Mouse (Mus musculus) liver, embryonic 14.5 days (tissue): ENCODE measurements around the gene Taf1c.

Experiments used
- CTCF ChIP-seq: IDR thresholded peaks from 2 replicates; pipeline ENCODE4 v1.5.1; 2016; ENCODE audit warnings: antibody characterized with exemption, low read depth, control low read depth
- EP300 ChIP-seq: IDR thresholded peaks from 2 replicates; pipeline ENCODE4 v1.6.1; 2016; ENCODE audit warnings: antibody characterized with exemption, low read depth

DNA sequence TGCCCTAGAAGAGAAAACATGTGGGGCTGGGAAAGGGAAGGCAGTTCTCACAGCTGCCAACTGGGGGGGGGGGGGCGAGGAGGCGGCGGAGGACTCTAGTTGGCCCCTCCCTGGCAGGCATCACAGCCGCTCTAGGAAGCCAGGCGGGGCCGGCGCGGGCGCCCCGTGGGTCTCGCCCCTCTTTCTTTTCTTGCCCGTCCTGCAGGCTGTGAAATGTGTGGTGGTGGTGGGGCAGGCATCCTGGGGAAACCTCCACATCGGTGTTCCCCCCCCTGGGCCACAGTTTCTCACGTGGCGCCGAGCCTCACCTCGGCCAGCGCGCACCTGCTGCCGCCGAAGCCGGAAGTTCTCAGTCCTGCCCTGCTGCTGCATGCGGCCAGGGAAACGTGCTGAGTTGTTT lies 19.1 kb downstream of the Taf1c start:
- no peak for TF ChIP-seq EP300
- no peak for TF ChIP-seq CTCF
